Mouse (Mus musculus) olfactory bulb, adult 2 months (tissue): ENCODE measurements around the gene Gga3.

Experiments
- CTCF ChIP-seq: fragments of 200-500 bp; IDR thresholded peaks from 2 replicates; pipeline ENCODE4 v1.5.1; 2012; ENCODE audit warnings: low read depth, mild to moderate bottlenecking, low read length, moderate library complexity; ENCODE audit not compliant: insufficient read depth
- POLR2A ChIP-seq: fragments of 200-500 bp; IDR thresholded peaks from 2 replicates; pipeline ENCODE4 v1.6.1; 2012; ENCODE audit warnings: mild to moderate bottlenecking, low read depth, low read length, moderate library complexity; ENCODE audit not compliant: insufficient read depth

GRCm38 (mm10) chr11:115653194-115653593 is 49.3 kb upstream of the Gga3 start:
- TF ChIP-seq POLR2A (no peak), CTCF (no peak)
